Mouse (Mus musculus) bone marrow, adult 2 months (tissue): ENCODE results near the gene Npm1. TPM values are rescaled to one million over a fixed set of nuclear protein-coding genes. Genes with fewer than 3 reads are reported as not detected.

Source experiments
- H3K27ac ChIP-seq: fragments of 200-500 bp; 2 replicates; pipeline ENCODE4 v1.5.1; 2012; ENCODE audit warnings: low read depth, mild to moderate bottlenecking, control low read depth, inconsistent platforms, low read length; ENCODE audit not compliant: control insufficient read depth, poor library complexity, insufficient read depth
- H3K4me1 ChIP-seq: fragments of 200-500 bp; 2 replicates; pipeline ENCODE4 v1.6.1; 2011; ENCODE audit warnings: low read length; ENCODE audit not compliant: control insufficient read depth, insufficient read depth
- H3K4me3 ChIP-seq: fragments of 200-500 bp; replicated peaks from 2 replicates; pipeline ENCODE3; 2011; ENCODE audit warnings: mild to moderate bottlenecking, low read depth, low read length, control low read depth; ENCODE audit not compliant: control insufficient read depth
- CTCF ChIP-seq: fragments of 200-500 bp; IDR thresholded peaks from 2 replicates; pipeline ENCODE4 v1.5.1; 2011; ENCODE audit warnings: low read length, control low read depth; ENCODE audit not compliant: control insufficient read depth, insufficient read depth
- POLR2A ChIP-seq: fragments of 200-500 bp; IDR thresholded peaks from 2 replicates; pipeline ENCODE4 v1.6.1; 2011; ENCODE audit warnings: low read depth, mild to moderate bottlenecking, control low read depth, low read length, borderline replicate concordance; ENCODE audit not compliant: control insufficient read depth
- WGBS: fragments of 180-500 bp; shearing (Covaris S2); methylation state at CpG from one replicate; pipeline ENCODE4 v1.1.7; 2018; 5-methylcytosine and 5-hydroxymethylcytosine counted together
- polyA plus RNA-seq: library from polyadenylated mRNA; stranded (reverse); fragments of >200 nt; gene quantifications from 2 replicates; pipeline ENCODE4 v1.2.4, GENCODE M21; 2011; ENCODE audit warnings: low replicate concordance; ENCODE audit not compliant: missing spikeins, insufficient read depth, insufficient read length

Npm1 gene
- polyA plus RNA-seq, 1 experiment: 1,387 TPM

- TF ChIP-seq POLR2A (no peak), CTCF (no peak)
- Histone ChIP-seq H3K4me1 (no peaks in the 10 kb centered on the region), H3K27ac (no peak overlapping the region), H3K4me3 (no peak overlapping the region)
- 72% methylated on average over 2 of the region's 2 CpGs for WGBS
Measured at GRCm38 (mm10) chr11:33110111-33110510, 52.9 kb downstream of the Npm1 start.

GRCm38 (mm10) chr11:33107540-33107939, 55.5 kb downstream of the Npm1 start:
- Histone ChIP-seq H3K27ac (no peak overlapping the region), H3K4me1 (no peaks in the 10 kb centered on the region; the same call in 1 of the 2 replicates), H3K4me3 (no peak overlapping the region)
- no peak for TF ChIP-seq CTCF
- TF ChIP-seq POLR2A: no peak
- WGBS: 94% methylated on average over 3 of the region's 3 CpGs

DNA sequence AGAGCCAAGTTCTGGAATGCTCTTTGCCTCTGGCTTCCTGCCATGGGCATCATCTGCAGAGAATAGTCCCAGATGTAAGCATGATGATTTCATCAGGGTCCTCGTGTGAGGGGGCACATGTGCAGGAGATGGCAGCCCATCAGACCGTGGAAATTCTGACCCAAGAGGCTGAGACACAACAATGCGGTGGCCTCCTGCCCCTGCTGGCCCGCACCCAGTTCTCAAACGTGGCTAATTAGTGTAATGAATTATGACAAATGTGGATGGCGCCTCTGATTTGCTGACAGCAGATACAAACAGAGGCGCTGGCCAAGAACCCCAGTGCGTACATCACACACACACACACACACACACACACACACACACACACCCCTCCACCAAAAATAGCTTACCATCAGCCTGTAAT, 58.1 kb downstream of the Npm1 start:
- no peak overlapping the region for H3K4me3 ChIP-seq
- TF ChIP-seq CTCF (no peak), POLR2A (no peak)
- no peaks in the 10 kb centered on the region; the same call in 1 of the 2 replicates for H3K4me1 ChIP-seq
- 83% methylated on average over 8 of the region's 8 CpGs for WGBS
- no peak overlapping the region for H3K27ac ChIP-seq

DNA sequence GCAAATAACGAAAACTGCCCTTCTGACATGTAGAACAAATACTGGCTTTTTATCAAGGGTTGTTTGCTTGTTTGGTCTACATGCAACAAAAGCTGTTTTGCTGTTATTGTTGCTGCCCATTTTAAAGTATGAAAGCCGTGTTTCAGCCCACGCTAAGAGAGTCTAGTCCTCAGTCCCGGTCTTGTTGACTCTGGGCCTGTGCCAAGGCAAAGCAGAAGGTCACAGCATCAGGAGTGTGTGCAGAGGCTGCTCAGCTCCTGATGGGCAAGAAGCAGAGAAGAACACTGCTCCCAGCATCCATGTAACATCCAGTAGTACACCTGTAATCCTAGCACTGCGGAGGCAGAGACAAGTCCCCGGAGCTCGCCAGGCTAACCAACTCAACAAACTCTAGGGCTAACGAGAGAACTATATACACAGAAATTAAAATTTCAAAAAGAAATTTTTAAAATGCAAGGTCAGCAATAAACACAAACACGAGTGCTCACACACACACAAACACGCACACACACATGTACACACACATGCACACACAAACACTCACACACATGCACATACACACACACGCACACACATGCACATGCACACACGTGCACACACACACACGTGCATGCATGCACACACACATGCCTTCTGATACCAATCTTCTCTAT, 59.6 kb downstream of the Npm1 start:
- no peak overlapping the region for H3K4me3 ChIP-seq
- WGBS: 86% methylated on average over 13 of the region's 13 CpGs
- no peak for TF ChIP-seq POLR2A
- no peak for TF ChIP-seq CTCF
- H3K27ac ChIP-seq: no peak overlapping the region
- H3K4me1 ChIP-seq: no peaks in the 10 kb centered on the region; the same call in 1 of the 2 replicates

Other genes starting within 250 kb of the Npm1 start
- gene Fgf18, start 15.8 kb downstream of the Npm1 start, polyA plus RNA-seq: not detected in 2 replicates
- gene Tlx3, start 40.4 kb upstream of the Npm1 start, polyA plus RNA-seq: not detected in 2 replicates
- not detected in 2 replicates for gene Gm12117, start 113.5 kb upstream of the Npm1 start, polyA plus RNA-seq